Mouse (Mus musculus): ENCODE measurements at regions not wholly inside any gene's neighbourhood (a gene's known extent, or its start where the extent isn't known, plus 50 kb on each side); places are given as distances from the start of the nearest gene placed in this dataset.

GRCm38 (mm10) chr1:35986666-35987065 lies 81.5 kb upstream of the Hs6st1 start:
- peaks cover 8% of the 10 kb centered on the region for H3K4me1 ChIP-seq (replicated peaks; ENCODE audit: control insufficient read depth, insufficient read depth, low read length)
- 92% methylated on average over 8 of the region's 8 CpGs for WGBS
- H3K4me3 ChIP-seq (ENCODE audit: control insufficient read depth, insufficient read depth, low read length): no peak overlapping the region
- H3K36me3 ChIP-seq (ENCODE audit: control insufficient read depth, insufficient read depth, low read length): no peaks in the 10 kb centered on the region
- no peak for TF ChIP-seq CTCF (IDR thresholded peaks at IDR 0.05; ENCODE audit: borderline replicate concordance, control insufficient read depth, extremely low read depth, insufficient read depth, low read length, poor library complexity)
- no peak for TF ChIP-seq POLR2A (IDR thresholded peaks at IDR 0.05; ENCODE audit: control insufficient read depth, extremely low read depth, insufficient read depth, low read length, poor library complexity)
- no peak for DNase-seq
- no peak overlapping the region for H3K27ac ChIP-seq (ENCODE audit: control insufficient read depth, insufficient read depth, low read length)
- no peaks in the 10 kb centered on the region; the same call in 1 of the 2 replicates for H3K27me3 ChIP-seq (ENCODE audit: control insufficient read depth, insufficient read depth, low read length)

- H3K4me1 ChIP-seq (replicated peaks; ENCODE audit: control insufficient read depth, insufficient read depth, low read length): no peaks in the 10 kb centered on the region
- no peak for DNase-seq
- no peak overlapping the region for H3K27ac ChIP-seq (ENCODE audit: control insufficient read depth, insufficient read depth, low read length)
- 94% methylated on average over 8 of the region's 8 CpGs for WGBS
- no peaks in the 10 kb centered on the region for H3K27me3 ChIP-seq (ENCODE audit: control insufficient read depth, insufficient read depth, low read length)
- H3K4me3 ChIP-seq (ENCODE audit: control insufficient read depth, insufficient read depth, low read length): no peak overlapping the region
- no peaks in the 10 kb centered on the region for H3K36me3 ChIP-seq (ENCODE audit: control insufficient read depth, insufficient read depth, low read length)
- TF ChIP-seq POLR2A (IDR thresholded peaks at IDR 0.05; ENCODE audit: control insufficient read depth, extremely low read depth, insufficient read depth, low read length, poor library complexity) (no peak), CTCF (IDR thresholded peaks at IDR 0.05; ENCODE audit: borderline replicate concordance, control insufficient read depth, extremely low read depth, insufficient read depth, low read length, poor library complexity) (no peak)
Measured at GRCm38 (mm10) chr1:35992227-35992909, 75.8 kb upstream of the Hs6st1 start.

- no peak for DNase-seq
- H3K4me3 ChIP-seq (ENCODE audit: control insufficient read depth, insufficient read depth, low read length): no peak overlapping the region
- no peak for TF ChIP-seq CTCF (IDR thresholded peaks at IDR 0.05; ENCODE audit: borderline replicate concordance, control insufficient read depth, extremely low read depth, insufficient read depth, low read length, poor library complexity)
- no peak for TF ChIP-seq POLR2A (IDR thresholded peaks at IDR 0.05; ENCODE audit: control insufficient read depth, extremely low read depth, insufficient read depth, low read length, poor library complexity)
- 67% methylated on average over 3 of the region's 3 CpGs for WGBS
- no peaks in the 10 kb centered on the region for H3K27me3 ChIP-seq (ENCODE audit: control insufficient read depth, insufficient read depth, low read length)
- no peaks in the 10 kb centered on the region for H3K4me1 ChIP-seq (replicated peaks; ENCODE audit: control insufficient read depth, insufficient read depth, low read length)
- no peak overlapping the region for H3K27ac ChIP-seq (ENCODE audit: control insufficient read depth, insufficient read depth, low read length)
- no peaks in the 10 kb centered on the region for H3K36me3 ChIP-seq (ENCODE audit: control insufficient read depth, insufficient read depth, low read length)
Measured at GRCm38 (mm10) chr1:35992937-35993336, 75.3 kb upstream of the Hs6st1 start.

- 64% methylated on average over 6 of the region's 6 CpGs for WGBS
- no peak overlapping the region for H3K27ac ChIP-seq (ENCODE audit: control insufficient read depth, insufficient read depth, low read length)
- no peak overlapping the region for H3K4me3 ChIP-seq (ENCODE audit: control insufficient read depth, insufficient read depth, low read length)
- TF ChIP-seq POLR2A (IDR thresholded peaks at IDR 0.05; ENCODE audit: control insufficient read depth, extremely low read depth, insufficient read depth, low read length, poor library complexity): no peak
- no peak for TF ChIP-seq CTCF (IDR thresholded peaks at IDR 0.05; ENCODE audit: borderline replicate concordance, control insufficient read depth, extremely low read depth, insufficient read depth, low read length, poor library complexity)
- H3K36me3 ChIP-seq (ENCODE audit: control insufficient read depth, insufficient read depth, low read length): no peaks in the 10 kb centered on the region
- no peaks in the 10 kb centered on the region for H3K27me3 ChIP-seq (ENCODE audit: control insufficient read depth, insufficient read depth, low read length)
- DNase-seq: peak; percentile 30
- no peaks in the 10 kb centered on the region for H3K4me1 ChIP-seq (replicated peaks; ENCODE audit: control insufficient read depth, insufficient read depth, low read length)
Measured at GRCm38 (mm10) chr1:35995691-35996090, 72.5 kb upstream of the Hs6st1 start.

GRCm38 (mm10) chr1:36001319-36001718 lies 66.9 kb upstream of the Hs6st1 start:
- no peak overlapping the region for H3K4me3 ChIP-seq (ENCODE audit: control insufficient read depth, insufficient read depth, low read length)
- H3K36me3 ChIP-seq (ENCODE audit: control insufficient read depth, insufficient read depth, low read length): no peaks in the 10 kb centered on the region
- H3K27ac ChIP-seq (ENCODE audit: control insufficient read depth, insufficient read depth, low read length): no peak overlapping the region
- H3K4me1 ChIP-seq (replicated peaks; ENCODE audit: control insufficient read depth, insufficient read depth, low read length): no peaks in the 10 kb centered on the region
- 98% methylated on average over 5 of the region's 5 CpGs for WGBS
- TF ChIP-seq CTCF (IDR thresholded peaks at IDR 0.05; ENCODE audit: borderline replicate concordance, control insufficient read depth, extremely low read depth, insufficient read depth, low read length, poor library complexity): no peak
- no peak for TF ChIP-seq POLR2A (IDR thresholded peaks at IDR 0.05; ENCODE audit: control insufficient read depth, extremely low read depth, insufficient read depth, low read length, poor library complexity)
- H3K27me3 ChIP-seq (ENCODE audit: control insufficient read depth, insufficient read depth, low read length): no peaks in the 10 kb centered on the region
- DNase-seq: no peak

- no peak overlapping the region for H3K4me3 ChIP-seq (ENCODE audit: control insufficient read depth, insufficient read depth, low read length)
- no peak overlapping the region for H3K27ac ChIP-seq (ENCODE audit: control insufficient read depth, insufficient read depth, low read length)
- H3K4me1 ChIP-seq (replicated peaks; ENCODE audit: control insufficient read depth, insufficient read depth, low read length): no peaks in the 10 kb centered on the region
- H3K36me3 ChIP-seq (ENCODE audit: control insufficient read depth, insufficient read depth, low read length): no peaks in the 10 kb centered on the region
- WGBS: 93% methylated on average over 1 of the region's 1 CpGs
- H3K27me3 ChIP-seq (ENCODE audit: control insufficient read depth, insufficient read depth, low read length): no peaks in the 10 kb centered on the region
- TF ChIP-seq POLR2A (IDR thresholded peaks at IDR 0.05; ENCODE audit: control insufficient read depth, extremely low read depth, insufficient read depth, low read length, poor library complexity) (no peak), CTCF (IDR thresholded peaks at IDR 0.05; ENCODE audit: borderline replicate concordance, control insufficient read depth, extremely low read depth, insufficient read depth, low read length, poor library complexity) (no peak)
- DNase-seq: no peak
Measured at GRCm38 (mm10) chr1:36001821-36002220, 66.4 kb upstream of the Hs6st1 start.

- Histone ChIP-seq H3K4me3 (ENCODE audit: control insufficient read depth, insufficient read depth, low read length) (no peak overlapping the region), H3K27me3 (ENCODE audit: control insufficient read depth, insufficient read depth, low read length) (no peaks in the 10 kb centered on the region), H3K27ac (ENCODE audit: control insufficient read depth, insufficient read depth, low read length) (no peak overlapping the region), H3K4me1 (replicated peaks; ENCODE audit: control insufficient read depth, insufficient read depth, low read length) (no peaks in the 10 kb centered on the region), H3K36me3 (ENCODE audit: control insufficient read depth, insufficient read depth, low read length) (no peaks in the 10 kb centered on the region)
- no peak for TF ChIP-seq POLR2A (IDR thresholded peaks at IDR 0.05; ENCODE audit: control insufficient read depth, extremely low read depth, insufficient read depth, low read length, poor library complexity)
- TF ChIP-seq CTCF (IDR thresholded peaks at IDR 0.05; ENCODE audit: borderline replicate concordance, control insufficient read depth, extremely low read depth, insufficient read depth, low read length, poor library complexity): no peak
- WGBS: 73% methylated on average over 9 of the region's 9 CpGs
- no peak for DNase-seq
Measured at GRCm38 (mm10) chr1:36003592-36003991, 64.6 kb upstream of the Hs6st1 start.
